In the genomic region with DNA sequence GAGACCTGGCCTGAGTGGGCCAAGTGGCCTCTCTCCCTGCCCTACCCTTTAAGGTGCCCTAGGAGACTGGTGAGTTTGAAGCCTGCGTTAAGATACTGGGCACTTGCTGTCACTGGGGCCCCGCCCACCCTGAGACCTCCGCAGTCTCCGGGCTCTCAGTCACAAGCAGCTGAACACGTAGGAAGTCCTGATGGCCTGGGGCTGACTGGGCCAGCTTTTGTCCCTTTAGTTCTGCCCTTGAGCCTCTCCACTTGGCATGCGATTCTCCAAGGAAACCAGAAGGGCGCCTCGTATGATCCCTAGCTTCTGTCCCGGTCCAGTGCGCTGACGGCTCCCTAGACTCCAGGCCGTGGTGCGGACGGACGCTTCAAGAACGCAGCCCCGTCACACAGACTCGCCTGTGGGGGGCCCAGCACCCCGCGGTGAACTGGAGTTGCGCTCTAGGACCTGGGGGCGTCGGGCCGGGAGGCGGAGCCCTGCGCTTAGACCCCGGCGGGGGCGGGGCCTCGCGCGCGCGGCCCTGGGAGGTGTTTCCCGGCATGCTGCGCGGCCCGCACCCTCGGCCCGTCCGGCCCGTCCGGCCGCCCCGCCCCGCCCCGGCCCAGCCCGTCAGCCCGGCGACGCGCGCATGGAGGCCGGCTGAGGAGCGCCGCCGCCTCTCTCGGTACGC, we compare ENCODE assay signal across 8 mouse cellular contexts. TPM values are rescaled to one million over a fixed set of nuclear protein-coding genes. Genes with fewer than 3 reads are reported as not detected.
DNase-seq lines count a peak whose midpoint lies in the region; ATAC-seq and TF ChIP-seq lines count a peak whose summit lies in the region.

No protein-coding gene starts in this region.

- peak overlapping the region; percentile 57 for H3K27ac ChIP-seq in embryonic fibroblast, embryonic 13.5 days (ENCODE audit: insufficient read depth, low read length)
- peak overlapping the region; percentile 93 for H3K27ac ChIP-seq in heart, embryonic 10.5 days
- peak overlapping the region; percentile 91 for H3K27ac ChIP-seq in kidney, embryonic 15.5 days
- H3K27ac ChIP-seq in liver, embryonic 11.5 days (ENCODE audit: low read depth, low read length), result peak overlapping the region; percentile 68; the same call in 1 of the 2 replicates

- H3ac ChIP-seq in C2C12 (ENCODE audit: control insufficient read depth, insufficient read length, low read depth) (peak overlapping the region; percentile 83), myocyte (ENCODE audit: control insufficient read depth, insufficient read length) (peak overlapping the region; percentile 68)

- peak; percentile 95 for DNase-seq in brain, adult 2 months (ENCODE audit: low read depth, low spot score)
- peak; percentile 94 for DNase-seq in heart, embryonic 10.5 days (ENCODE audit: low spot score)
- peak; percentile 89 for DNase-seq in liver, embryonic 11.5 days (ENCODE audit: low spot score)
- peak; percentile 83 to 91 for DNase-seq in spleen, postnatal 4 days (ENCODE audit: low spot score in 2 of 2)

- WGBS in heart, embryonic 10.5 days, result under 1% methylated on average over 59 of the region's 59 CpGs
- WGBS in kidney, embryonic 15.5 days, result under 1% methylated on average over 55 of the region's 59 CpGs
- under 1% methylated on average over 46 of the region's 59 CpGs for WGBS in liver, embryonic 11.5 days

- H3K36me3 ChIP-seq in C2C12 (ENCODE audit: control insufficient read depth, insufficient read depth), result peaks cover 7% of the 10 kb centered on the region
- peaks cover 20% of the 10 kb centered on the region for H3K36me3 ChIP-seq in heart, embryonic 10.5 days
- H3K36me3 ChIP-seq in kidney, embryonic 15.5 days, result peaks cover 8% of the 10 kb centered on the region; the same call in 1 of the 2 replicates
- no peaks in the 10 kb centered on the region for H3K36me3 ChIP-seq in liver, embryonic 11.5 days (ENCODE audit: control insufficient read depth, insufficient read depth, low read length)
- H3K36me3 ChIP-seq in myocyte (ENCODE audit: control insufficient read depth, insufficient read depth), result no peaks in the 10 kb centered on the region

- peaks cover 30% of the 10 kb centered on the region for H3K79me3 ChIP-seq in C2C12 (ENCODE audit: low read depth)

- H3K4me1 ChIP-seq in embryonic fibroblast, embryonic 13.5 days (ENCODE audit: control insufficient read depth, insufficient read depth, low read length), result peaks cover 10% of the 10 kb centered on the region; the same call in 1 of the 2 replicates
- H3K4me1 ChIP-seq in heart, embryonic 10.5 days, result peaks cover 57% of the 10 kb centered on the region
- H3K4me1 ChIP-seq in kidney, embryonic 15.5 days, result peaks cover 37% of the 10 kb centered on the region
- peaks cover 22% of the 10 kb centered on the region for H3K4me1 ChIP-seq in liver, embryonic 11.5 days (replicated peaks; ENCODE audit: control insufficient read depth, insufficient read depth, low read length)

- peaks cover 6% of the 10 kb centered on the region for H3K27me3 ChIP-seq in C2C12 (ENCODE audit: control insufficient read depth, insufficient read depth, insufficient read length)
- H3K27me3 ChIP-seq in heart, embryonic 10.5 days (ENCODE audit: insufficient read depth, poor library complexity, severe bottlenecking), result 0 out of 2 replicates have a peak, but pooled peaks cover 5% of the 10 kb centered on the region
- H3K27me3 ChIP-seq in kidney, embryonic 15.5 days, result no peaks in the 10 kb centered on the region
- peaks cover 9% of the 10 kb centered on the region for H3K27me3 ChIP-seq in liver, embryonic 11.5 days (replicated peaks; ENCODE audit: control insufficient read depth, insufficient read depth, low read length)
- no peaks in the 10 kb centered on the region for H3K27me3 ChIP-seq in myocyte (ENCODE audit: control insufficient read depth, insufficient read depth, insufficient read length)

- peak overlapping the region; percentile 78 for H3K9ac ChIP-seq in kidney, embryonic 15.5 days
- peak overlapping the region; percentile 87 for H3K9ac ChIP-seq in liver, embryonic 11.5 days (ENCODE audit: low read depth, low read length)

- H3K9me3 ChIP-seq in heart, embryonic 10.5 days, result no peaks in the 10 kb centered on the region
- no peaks in the 10 kb centered on the region for H3K9me3 ChIP-seq in kidney, embryonic 15.5 days (replicated peaks)
- H3K9me3 ChIP-seq in liver, embryonic 11.5 days (ENCODE audit: control insufficient read depth, low read length), result no peaks in the 10 kb centered on the region

- H3K4me3 ChIP-seq in C2C12 (ENCODE audit: insufficient read depth, poor library complexity, severe bottlenecking) (peak overlapping the region; percentile 97), myocyte (peak overlapping the region; percentile 87)
- peak overlapping the region; percentile 60 for H3K4me3 ChIP-seq in embryonic fibroblast, embryonic 13.5 days (ENCODE audit: insufficient read depth, low read length)
- peak overlapping the region; percentile 91 for H3K4me3 ChIP-seq in heart, embryonic 10.5 days
- peak overlapping the region; percentile 79 for H3K4me3 ChIP-seq in kidney, embryonic 15.5 days (replicated peaks)
- peak overlapping the region; percentile 86 for H3K4me3 ChIP-seq in liver, embryonic 11.5 days (ENCODE audit: low read depth, low read length)

- no peak for TF ChIP-seq CTCF in C2C12 (IDR thresholded peaks at IDR 0.05; ENCODE audit: control insufficient read depth, insufficient read depth, insufficient read length)
- TF ChIP-seq CTCF in embryonic fibroblast, embryonic 13.5 days (IDR thresholded peaks at IDR 0.05; ENCODE audit: borderline replicate concordance, insufficient read depth, low read length), result 0 out of 2 replicates have a peak, but pooled peaks have one; percentile 0

- peaks cover 47% of the 10 kb centered on the region for H3K79me2 ChIP-seq in C2C12 (ENCODE audit: control insufficient read depth, insufficient read depth)
- peaks cover 44% of the 10 kb centered on the region for H3K79me2 ChIP-seq in myocyte (ENCODE audit: control insufficient read depth, insufficient read depth)

- peak; percentile 93 for ATAC-seq in kidney, embryonic 15.5 days (replicated peaks; ENCODE audit: low FRiP score)
- ATAC-seq in liver, embryonic 11.5 days (replicated peaks; ENCODE audit: low FRiP score), result peak; percentile 87

- H3K4me2 ChIP-seq in kidney, embryonic 15.5 days, result peak overlapping the region; percentile 77
- peak overlapping the region; percentile 95 for H3K4me2 ChIP-seq in liver, embryonic 11.5 days
- H3K4me2 ChIP-seq in myocyte (ENCODE audit: low read depth), result peak overlapping the region; percentile 98

- TF ChIP-seq POLR2A in embryonic fibroblast, embryonic 13.5 days (IDR thresholded peaks at IDR 0.05; ENCODE audit: low read depth, low read length), result peak; percentile 77
- TF ChIP-seq POLR2A in myocyte (IDR thresholded peaks at IDR 0.05; ENCODE audit: insufficient read length, low read depth), result peak; percentile 72

TF ChIP-seq in C2C12, 6 proteins besides CTCF, POLR2A, EP300 and RAD21 (continues in another document):
- no peak for TF ChIP-seq FOSL1 (IDR thresholded peaks at IDR 0.05; ENCODE audit: insufficient read depth, low read length, poor library complexity, severe bottlenecking)

TF ChIP-seq in myocyte, 11 proteins besides CTCF, POLR2A, EP300 and RAD21 (continues in another document):
- TF ChIP-seq POLR2AphosphoS2 (IDR thresholded peaks at IDR 0.05; ENCODE audit: insufficient read length, low read depth) (peak; percentile 55), MYOD1 (IDR thresholded peaks at IDR 0.05; ENCODE audit: control insufficient read depth in 1 of 3, insufficient read length in 2 of 3, low read depth in 2 of 3) (peak in 1 of 3 experiments; percentile 40)

RNA-seq across cellular contexts. Expression of a gene that starts 0.7 kb away (rescaled TPM):
- polyA plus RNA-seq in C2C12 (2012; fragmentation: generic; extraction: Trizol) (74.1 TPM), myocyte (2012; fragmentation: generic; extraction: Trizol) (68.2 TPM)
- polyA plus RNA-seq in embryonic fibroblast, embryonic 13.5 days (2011; ENCODE audit: insufficient read length, low read depth, missing spikeins), result 18.1 and 20.5 TPM in 2 replicates
- polyA plus RNA-seq in heart, embryonic 10.5 days (2016; fragmentation: Nextera tagmentation; extraction: Ambion mirVana), result 63.0 and 67.6 TPM in 2 replicates
- polyA plus RNA-seq in kidney, embryonic 15.5 days (2015; fragmentation: Nextera tagmentation; extraction: Ambion mirVana), result 46.1 and 52.5 TPM in 2 replicates
- polyA plus RNA-seq in liver, embryonic 11.5 days (2014; fragmentation: Nextera tagmentation; extraction: Ambion mirVana), result 33.5 and 34.8 TPM in 2 replicates

RNA-seq across cellular contexts. Expression of a gene that starts 13.3 kb away (rescaled TPM):
- polyA plus RNA-seq in C2C12 (2012; fragmentation: generic; extraction: Trizol), result 13.7 TPM
- 14.5 and 17.6 TPM in 2 replicates for polyA plus RNA-seq in embryonic fibroblast, embryonic 13.5 days (2011; ENCODE audit: insufficient read length, low read depth, missing spikeins)
- 9.5 and 11.8 TPM in 2 replicates for polyA plus RNA-seq in heart, embryonic 10.5 days (2016; fragmentation: Nextera tagmentation; extraction: Ambion mirVana)
- polyA plus RNA-seq in kidney, embryonic 15.5 days (2015; fragmentation: Nextera tagmentation; extraction: Ambion mirVana), result 18.0 and 19.9 TPM in 2 replicates
- polyA plus RNA-seq in liver, embryonic 11.5 days (2014; fragmentation: Nextera tagmentation; extraction: Ambion mirVana), result 12.6 and 16.3 TPM in 2 replicates
- polyA plus RNA-seq in myocyte (2012; fragmentation: generic; extraction: Trizol), result 23.8 TPM

RNA-seq across cellular contexts. Expression of a gene that starts 16.1 kb away (rescaled TPM):
- polyA plus RNA-seq in C2C12 (2012; fragmentation: generic; extraction: Trizol), result not detected
- polyA plus RNA-seq in embryonic fibroblast, embryonic 13.5 days (2011; ENCODE audit: insufficient read length, low read depth, missing spikeins), result not detected in 2 replicates
- polyA plus RNA-seq in heart, embryonic 10.5 days (2016; fragmentation: Nextera tagmentation; extraction: Ambion mirVana), result 1.8 and 1.9 TPM in 2 replicates
- 0.05 and 0.12 TPM in 2 replicates for polyA plus RNA-seq in kidney, embryonic 15.5 days (2015; fragmentation: Nextera tagmentation; extraction: Ambion mirVana)
- polyA plus RNA-seq in liver, embryonic 11.5 days (2014; fragmentation: Nextera tagmentation; extraction: Ambion mirVana), result 0.08 and 0.21 TPM in 2 replicates
- polyA plus RNA-seq in myocyte (2012; fragmentation: generic; extraction: Trizol), result not detected

RNA-seq across cellular contexts. Expression of a gene that starts 47.3 kb away (rescaled TPM):
- polyA plus RNA-seq in C2C12 (2012; fragmentation: generic; extraction: Trizol), result 19.0 TPM
- polyA plus RNA-seq in embryonic fibroblast, embryonic 13.5 days (2011; ENCODE audit: insufficient read length, low read depth, missing spikeins), result 13.5 and 14.2 TPM in 2 replicates
- 15.4 and 17.1 TPM in 2 replicates for polyA plus RNA-seq in heart, embryonic 10.5 days (2016; fragmentation: Nextera tagmentation; extraction: Ambion mirVana)
- 13.8 and 16.0 TPM in 2 replicates for polyA plus RNA-seq in kidney, embryonic 15.5 days (2015; fragmentation: Nextera tagmentation; extraction: Ambion mirVana)
- polyA plus RNA-seq in liver, embryonic 11.5 days (2014; fragmentation: Nextera tagmentation; extraction: Ambion mirVana), result 18.4 and 21.8 TPM in 2 replicates
- polyA plus RNA-seq in myocyte (2012; fragmentation: generic; extraction: Trizol), result 15.0 TPM

RNA-seq across cellular contexts. Expression of a gene that starts 52.9 kb away (rescaled TPM):
- polyA plus RNA-seq in C2C12 (2012; fragmentation: generic; extraction: Trizol) (15.0 TPM), myocyte (2012; fragmentation: generic; extraction: Trizol) (11.7 TPM)
- polyA plus RNA-seq in embryonic fibroblast, embryonic 13.5 days (2011; ENCODE audit: insufficient read length, low read depth, missing spikeins), result 6.4 and 7.2 TPM in 2 replicates
- polyA plus RNA-seq in heart, embryonic 10.5 days (2016; fragmentation: Nextera tagmentation; extraction: Ambion mirVana), result 18.5 and 19.0 TPM in 2 replicates
- polyA plus RNA-seq in kidney, embryonic 15.5 days (2015; fragmentation: Nextera tagmentation; extraction: Ambion mirVana), result 17.8 and 19.3 TPM in 2 replicates
- polyA plus RNA-seq in liver, embryonic 11.5 days (2014; fragmentation: Nextera tagmentation; extraction: Ambion mirVana), result 21.1 and 22.7 TPM in 2 replicates

Comparison
In these comparisons a context has a peak if more than half of its experiments do, and no peak if none do; other contexts are left out.
1. Peak in every context shown above with its lines: DNase-seq, ATAC-seq, H3K4me3 ChIP-seq and H3K27ac ChIP-seq.